In genomic region chr9:119925120-119925657, GRCm38 (mm10) we compare ENCODE assay signal across 13 mouse cellular contexts. TPM values are rescaled to one million over a fixed set of nuclear protein-coding genes. Genes with fewer than 3 reads are reported as not detected.
DNase-seq lines count a peak whose midpoint lies in the region; ATAC-seq and TF ChIP-seq lines count a peak whose summit lies in the region.
"Had no signal": no experiment of that assay in that cellular context is flagged by ENCODE, and none has a peak within 500 bp of the region (broad histone marks: within the 10 kb centered on the region; RNA-seq: fewer than 3 reads in every experiment).

No protein-coding gene starts in this region.

- peak overlapping the region; percentile 9; the same call in 1 of the 2 replicates for H3K27ac ChIP-seq in intestine, postnatal 0 days (ENCODE audit: low read depth, low read length)
- H3K27ac ChIP-seq in lung, embryonic 16.5 days (ENCODE audit: low read length) = peak overlapping the region; percentile 89
- no peak overlapping the region for H3K27ac ChIP-seq in hindbrain, embryonic 16.5 days (ENCODE audit: low read depth, low read length)
- H3K27ac ChIP-seq: heart, adult 2 months; hindbrain, embryonic 10.5 days; limb, embryonic 13.5 days had no signal

- H3K9me3 ChIP-seq in intestine, postnatal 0 days (ENCODE audit: control insufficient read depth) = no peaks in the 10 kb centered on the region
- no peaks in the 10 kb centered on the region for H3K9me3 ChIP-seq in lung, embryonic 16.5 days (ENCODE audit: control insufficient read depth, low read length)
- no peaks in the 10 kb centered on the region for H3K9me3 ChIP-seq in hindbrain, embryonic 16.5 days (ENCODE audit: control insufficient read depth, low read length)
- H3K9me3 ChIP-seq: hindbrain, embryonic 10.5 days; limb, embryonic 13.5 days had no signal

- peaks cover 92% of the 10 kb centered on the region for H3K36me3 ChIP-seq in intestine, postnatal 0 days (ENCODE audit: control insufficient read depth, insufficient read depth)
- H3K36me3 ChIP-seq in lung, embryonic 16.5 days (ENCODE audit: control insufficient read depth, insufficient read depth, low read length) = peaks cover 46% of the 10 kb centered on the region
- peaks cover 23% of the 10 kb centered on the region for H3K36me3 ChIP-seq in myocyte (ENCODE audit: control insufficient read depth, insufficient read depth)
- H3K36me3 ChIP-seq in hindbrain, embryonic 16.5 days (ENCODE audit: control insufficient read depth, insufficient read depth, low read length) = peaks cover 61% of the 10 kb centered on the region

- no peaks in the 10 kb centered on the region for H3K27me3 ChIP-seq in intestine, postnatal 0 days (replicated peaks; ENCODE audit: control insufficient read depth, insufficient read depth, low read length)
- H3K27me3 ChIP-seq in lung, embryonic 16.5 days (ENCODE audit: control insufficient read depth, insufficient read depth, low read depth, low read length) = no peaks in the 10 kb centered on the region
- no peaks in the 10 kb centered on the region for H3K27me3 ChIP-seq in myocyte (ENCODE audit: control insufficient read depth, insufficient read depth, insufficient read length)
- H3K27me3 ChIP-seq in hindbrain, embryonic 16.5 days (replicated peaks; ENCODE audit: control insufficient read depth, insufficient read depth, low read length) = no peaks in the 10 kb centered on the region
- H3K27me3 ChIP-seq: limb, embryonic 13.5 days had no signal

- no peak overlapping the region for H3K4me3 ChIP-seq in intestine, postnatal 0 days (ENCODE audit: low read depth, low read length)
- H3K4me3 ChIP-seq in lung, embryonic 16.5 days (ENCODE audit: low read length) = no peak overlapping the region
- H3K4me3 ChIP-seq in myocyte = no peak overlapping the region
- H3K4me3 ChIP-seq in hindbrain, embryonic 16.5 days (ENCODE audit: low read length) = no peak overlapping the region
- H3K4me3 ChIP-seq: heart, adult 2 months; hindbrain, embryonic 10.5 days; limb, embryonic 13.5 days had no signal

- 83% methylated on average over 16 of the region's 16 CpGs for WGBS in intestine, postnatal 0 days
- WGBS in lung, embryonic 16.5 days = 65% methylated on average over 16 of the region's 16 CpGs
- 91% methylated on average over 16 of the region's 16 CpGs for WGBS in hindbrain, embryonic 16.5 days

- no peak overlapping the region for H3ac ChIP-seq in myocyte (ENCODE audit: control insufficient read depth, insufficient read length)

- H3K4me1 ChIP-seq in intestine, postnatal 0 days (replicated peaks; ENCODE audit: control insufficient read depth, insufficient read depth, low read length) = no peaks in the 10 kb centered on the region
- peaks cover 11% of the 10 kb centered on the region for H3K4me1 ChIP-seq in lung, embryonic 16.5 days (replicated peaks; ENCODE audit: control insufficient read depth, insufficient read depth, low read length)
- no peaks in the 10 kb centered on the region for H3K4me1 ChIP-seq in hindbrain, embryonic 16.5 days (ENCODE audit: control insufficient read depth, insufficient read depth, low read depth, low read length)
- H3K4me1 ChIP-seq: hindbrain, embryonic 10.5 days; limb, embryonic 13.5 days had no signal

- H3K4me2 ChIP-seq in intestine, postnatal 0 days (replicated peaks; ENCODE audit: low read depth) = no peak overlapping the region
- H3K4me2 ChIP-seq in lung, embryonic 16.5 days (ENCODE audit: low read depth, low read length) = 0 out of 2 replicates have a peak overlapping the region, but pooled peaks have one; percentile 9
- H3K4me2 ChIP-seq in myocyte (ENCODE audit: low read depth) = no peak overlapping the region
- H3K4me2 ChIP-seq in hindbrain, embryonic 16.5 days (ENCODE audit: low read length) = no peak overlapping the region
- H3K4me2 ChIP-seq: limb, embryonic 13.5 days had no signal

- peak; percentile 15 for TF ChIP-seq POLR2A in myocyte (IDR thresholded peaks at IDR 0.05; ENCODE audit: insufficient read length, low read depth)

- no peaks in the 10 kb centered on the region for H3K79me2 ChIP-seq in myocyte (ENCODE audit: control insufficient read depth, insufficient read depth)

- TF ChIP-seq CTCF in intestine, postnatal 0 days (IDR thresholded peaks at IDR 0.05; ENCODE audit: low read depth) = no peak

- ATAC-seq in intestine, postnatal 0 days = no peak
- ATAC-seq in lung, embryonic 16.5 days (ENCODE audit: low read depth) = peak; percentile 63
- ATAC-seq in hindbrain, embryonic 16.5 days = no peak
- ATAC-seq: midbrain, embryonic 16.5 days had no signal

- peak; percentile 15 to 17 for DNase-seq in adrenal gland, postnatal 36 days
- DNase-seq in adrenal gland, postnatal 4 days (ENCODE audit: low spot score in 2 of 2) = no peak
- DNase-seq in urinary bladder, postnatal 36 days (ENCODE audit: low spot score in 2 of 2) = no peak
- no peak for DNase-seq in spleen, postnatal 10 days (ENCODE audit: low spot score in 2 of 2)
- DNase-seq: embryo, embryonic 11 days had no signal

- no peak overlapping the region for H3K9ac ChIP-seq in intestine, postnatal 0 days (ENCODE audit: low read depth, low read length)
- no peak overlapping the region for H3K9ac ChIP-seq in lung, embryonic 16.5 days (ENCODE audit: low read length)
- H3K9ac ChIP-seq in hindbrain, embryonic 16.5 days (ENCODE audit: low read depth, low read length) = no peak overlapping the region
- H3K9ac ChIP-seq: limb, embryonic 13.5 days had no signal

TF ChIP-seq in myocyte, 11 proteins besides CTCF, POLR2A, EP300 and RAD21:
- TF ChIP-seq POLR2AphosphoS2 (IDR thresholded peaks at IDR 0.05; ENCODE audit: insufficient read length, low read depth) (peak; percentile 63), MYOG (IDR thresholded peaks at IDR 0.05; ENCODE audit: control insufficient read depth in 1 of 3, insufficient read depth in 1 of 3, insufficient read length in 2 of 3, low read depth in 2 of 3) (no peak)

RNA-seq across cellular contexts. Expression of gene Gorasp1, which starts 12.2 kb away (rescaled TPM):
- total RNA-seq in adrenal gland, postnatal 36 days (2021) = 10 to 100 TPM; 23.5 to 31.7 TPM
- 10 to 100 TPM; 26.9 to 27.1 TPM for total RNA-seq in adrenal gland, postnatal 4 days (2021)
- 14.4 and 16.4 TPM in 2 replicates for polyA plus RNA-seq in intestine, postnatal 0 days (2015; fragmentation: Nextera tagmentation; extraction: Ambion mirVana)
- polyA plus RNA-seq in lung, embryonic 16.5 days (2015; fragmentation: Nextera tagmentation; extraction: Ambion mirVana) = 29.8 and 35.7 TPM in 2 replicates
- 10.5 TPM for polyA plus RNA-seq in myocyte (2012; fragmentation: generic; extraction: Trizol)
- 33.1 and 36.0 TPM in 2 replicates for polyA plus RNA-seq in hindbrain, embryonic 16.5 days (2015; fragmentation: Nextera tagmentation; extraction: Ambion mirVana)

RNA-seq across cellular contexts. Expression of gene Ttc21a, which starts 12.2 kb away (rescaled TPM):
- total RNA-seq in adrenal gland, postnatal 36 days (2021) = under 1 TPM in 1 of 2 experiments, not detected in 1; 0.13 TPM
- total RNA-seq in adrenal gland, postnatal 4 days (2021) = under 1 TPM; 0.34 TPM
- not detected in 2 replicates for polyA plus RNA-seq in intestine, postnatal 0 days (2015; fragmentation: Nextera tagmentation; extraction: Ambion mirVana)
- 1.3 and 2.1 TPM in 2 replicates for polyA plus RNA-seq in lung, embryonic 16.5 days (2015; fragmentation: Nextera tagmentation; extraction: Ambion mirVana)
- 0.05 TPM for polyA plus RNA-seq in myocyte (2012; fragmentation: generic; extraction: Trizol)
- 1.1 and 1.4 TPM in 2 replicates for polyA plus RNA-seq in hindbrain, embryonic 16.5 days (2015; fragmentation: Nextera tagmentation; extraction: Ambion mirVana)
- total RNA-seq: heart, adult 2 months had no signal

RNA-seq across cellular contexts. Expression of gene Wdr48, which starts 30.5 kb away (rescaled TPM):
- total RNA-seq in adrenal gland, postnatal 36 days (2021) = 10 to 100 TPM; 49.1 to 53.8 TPM
- 10 to 100 TPM; 55.6 to 56.5 TPM for total RNA-seq in adrenal gland, postnatal 4 days (2021)
- polyA plus RNA-seq in intestine, postnatal 0 days (2015; fragmentation: Nextera tagmentation; extraction: Ambion mirVana) = 14.3 and 16.5 TPM in 2 replicates
- 50.9 and 53.4 TPM in 2 replicates for polyA plus RNA-seq in lung, embryonic 16.5 days (2015; fragmentation: Nextera tagmentation; extraction: Ambion mirVana)
- 12.1 TPM for polyA plus RNA-seq in myocyte (2012; fragmentation: generic; extraction: Trizol)
- 59.2 and 64.6 TPM in 2 replicates for polyA plus RNA-seq in hindbrain, embryonic 16.5 days (2015; fragmentation: Nextera tagmentation; extraction: Ambion mirVana)

RNA-seq across cellular contexts. Expression of gene Csrnp1, which starts 59.3 kb away (rescaled TPM):
- 10 to 100 TPM; 35.2 to 46.6 TPM for total RNA-seq in adrenal gland, postnatal 36 days (2021)
- 10 to 100 TPM; 18.0 to 18.1 TPM for total RNA-seq in adrenal gland, postnatal 4 days (2021)
- polyA plus RNA-seq in intestine, postnatal 0 days (2015; fragmentation: Nextera tagmentation; extraction: Ambion mirVana) = 3.8 and 4.2 TPM in 2 replicates
- 9.6 and 9.8 TPM in 2 replicates for polyA plus RNA-seq in lung, embryonic 16.5 days (2015; fragmentation: Nextera tagmentation; extraction: Ambion mirVana)
- polyA plus RNA-seq in myocyte (2012; fragmentation: generic; extraction: Trizol) = 9.2 TPM
- polyA plus RNA-seq in hindbrain, embryonic 16.5 days (2015; fragmentation: Nextera tagmentation; extraction: Ambion mirVana) = 1.8 and 2.7 TPM in 2 replicates

Comparison
In these comparisons a context has a peak if more than half of its experiments do, and no peak if none do; other contexts are left out.
1. DNase-seq: peak in adrenal gland, postnatal 36 days (2 of 2); none in adrenal gland, postnatal 4 days (0 of 2), urinary bladder, postnatal 36 days (0 of 2) and spleen, postnatal 10 days (0 of 2).